Mouse (Mus musculus): ENCODE data around the gene Mcrip1.
"Not testable (repeated sequence)": the region's sequence is repeated elsewhere in the genome, so short reads cannot be mapped to it uniquely, and the experiment has no call there.

Mcrip1 gene

DNA sequence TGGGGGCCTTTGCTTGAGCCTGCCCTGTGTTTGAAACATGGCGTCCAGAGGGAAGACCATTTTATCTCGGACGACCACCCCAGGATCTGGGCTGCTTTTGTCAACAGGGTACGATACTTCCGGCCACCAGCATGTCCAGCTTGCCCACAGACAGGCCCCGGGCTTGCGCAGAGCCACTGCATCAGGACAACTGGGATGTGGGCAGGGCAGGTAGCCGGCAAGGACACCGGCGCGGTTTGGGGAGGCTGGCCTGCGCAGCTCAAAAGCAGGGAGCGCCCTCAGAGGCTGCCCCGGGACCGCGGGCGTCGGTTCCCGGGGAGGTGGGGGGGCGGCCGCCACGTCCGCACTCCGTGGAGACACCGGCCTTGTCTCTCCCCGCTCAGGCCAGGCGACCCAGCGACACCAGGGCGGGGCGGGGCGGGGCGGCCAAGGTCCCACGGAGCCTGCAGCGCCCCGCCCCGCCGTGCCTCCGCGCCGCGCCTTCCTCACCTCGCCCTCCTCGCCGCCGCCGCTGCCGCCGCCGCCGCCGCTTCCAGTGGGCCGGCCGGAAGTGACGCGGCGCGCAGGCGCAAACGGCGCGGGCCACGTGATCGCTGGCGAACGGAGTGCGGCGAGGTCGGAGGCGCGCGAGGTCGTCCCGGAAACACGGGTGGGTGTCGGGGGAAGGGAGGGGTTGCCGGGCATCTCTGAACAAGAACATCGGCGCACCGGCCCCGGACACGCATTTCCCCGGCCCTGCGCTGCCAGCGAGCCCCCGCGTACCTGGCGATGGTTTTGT lies at the start of gene Mcrip1:
Mcrip1 (minus strand) TSS at position 560 of the 778 bp plus-strand sequence.
- peak; percentile 75 for DNase-seq (ENCODE audit: low read depth, low spot score)

DNA sequence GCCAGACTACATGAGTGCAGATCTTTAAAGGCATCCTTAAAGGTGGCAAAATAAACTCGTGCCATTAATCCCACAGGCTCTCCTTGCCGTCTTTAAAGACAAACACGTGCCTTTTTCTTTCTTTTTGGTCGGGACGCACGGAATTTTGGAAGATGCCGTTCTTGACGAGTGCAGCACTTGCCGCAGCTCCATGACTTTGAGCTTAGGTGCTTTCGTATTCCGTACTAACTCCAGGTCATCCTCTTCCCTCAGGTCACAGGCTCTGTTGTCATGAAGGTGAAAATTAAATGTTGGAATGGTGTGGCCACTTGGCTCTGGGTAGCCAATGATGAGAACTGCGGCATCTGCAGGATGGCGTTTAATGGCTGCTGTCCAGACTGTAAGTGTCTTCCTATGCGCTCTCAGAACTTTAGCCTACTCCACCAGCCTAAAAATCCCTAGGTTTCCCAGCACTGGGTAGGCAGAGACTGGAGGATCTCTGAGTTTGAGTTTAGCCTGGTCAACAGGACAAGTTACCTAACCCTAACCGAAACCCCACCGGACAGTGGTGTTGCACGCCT lies 49.5 kb upstream of the Mcrip1 start:
- DNase-seq (ENCODE audit: low read depth, low spot score): no peak

DNA sequence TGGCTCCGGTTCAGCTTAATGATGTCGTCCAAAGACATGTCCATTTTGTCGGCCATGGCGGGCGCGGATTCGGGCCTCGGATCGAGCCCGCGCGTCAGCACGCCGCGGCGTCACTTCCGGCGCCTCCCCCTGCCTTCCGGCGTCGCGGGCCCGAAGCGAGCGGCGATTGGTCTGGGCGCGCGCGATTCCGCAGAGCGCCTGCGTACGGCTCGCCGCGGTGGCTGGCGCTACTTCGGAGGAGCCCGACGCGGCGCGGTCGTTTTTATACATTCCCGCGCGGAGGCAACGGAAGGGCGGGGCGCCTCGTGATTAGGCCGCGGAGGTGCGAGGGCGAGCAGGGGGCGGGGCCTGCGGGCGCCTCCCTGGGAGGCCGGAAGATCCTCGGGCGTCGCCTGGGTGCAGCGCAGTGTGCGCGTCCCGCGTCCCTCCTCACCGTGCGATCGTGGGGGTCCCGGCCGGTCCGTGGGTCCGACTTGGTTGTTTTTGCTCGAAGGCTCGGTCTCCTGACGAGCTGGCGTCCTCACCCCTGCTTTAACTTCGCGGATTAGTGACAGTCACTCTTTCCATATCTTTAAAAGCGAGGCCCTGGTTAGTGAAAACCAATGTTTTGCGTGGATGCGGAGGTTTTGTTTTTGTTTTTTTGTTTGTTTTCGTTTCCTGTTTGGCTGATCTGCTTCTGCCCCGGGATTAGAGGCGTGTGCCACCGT lies 48.9 kb upstream of the Mcrip1 start, which contains the start of the genes Alyref and Anapc11:
Alyref (minus strand) TSS at position 83 of the 707 bp plus-strand sequence.
Anapc11 (plus strand) TSS at position 139 of the 707 bp plus-strand sequence.
- DNase-seq (ENCODE audit: low read depth, low spot score): peak; percentile 83

DNA sequence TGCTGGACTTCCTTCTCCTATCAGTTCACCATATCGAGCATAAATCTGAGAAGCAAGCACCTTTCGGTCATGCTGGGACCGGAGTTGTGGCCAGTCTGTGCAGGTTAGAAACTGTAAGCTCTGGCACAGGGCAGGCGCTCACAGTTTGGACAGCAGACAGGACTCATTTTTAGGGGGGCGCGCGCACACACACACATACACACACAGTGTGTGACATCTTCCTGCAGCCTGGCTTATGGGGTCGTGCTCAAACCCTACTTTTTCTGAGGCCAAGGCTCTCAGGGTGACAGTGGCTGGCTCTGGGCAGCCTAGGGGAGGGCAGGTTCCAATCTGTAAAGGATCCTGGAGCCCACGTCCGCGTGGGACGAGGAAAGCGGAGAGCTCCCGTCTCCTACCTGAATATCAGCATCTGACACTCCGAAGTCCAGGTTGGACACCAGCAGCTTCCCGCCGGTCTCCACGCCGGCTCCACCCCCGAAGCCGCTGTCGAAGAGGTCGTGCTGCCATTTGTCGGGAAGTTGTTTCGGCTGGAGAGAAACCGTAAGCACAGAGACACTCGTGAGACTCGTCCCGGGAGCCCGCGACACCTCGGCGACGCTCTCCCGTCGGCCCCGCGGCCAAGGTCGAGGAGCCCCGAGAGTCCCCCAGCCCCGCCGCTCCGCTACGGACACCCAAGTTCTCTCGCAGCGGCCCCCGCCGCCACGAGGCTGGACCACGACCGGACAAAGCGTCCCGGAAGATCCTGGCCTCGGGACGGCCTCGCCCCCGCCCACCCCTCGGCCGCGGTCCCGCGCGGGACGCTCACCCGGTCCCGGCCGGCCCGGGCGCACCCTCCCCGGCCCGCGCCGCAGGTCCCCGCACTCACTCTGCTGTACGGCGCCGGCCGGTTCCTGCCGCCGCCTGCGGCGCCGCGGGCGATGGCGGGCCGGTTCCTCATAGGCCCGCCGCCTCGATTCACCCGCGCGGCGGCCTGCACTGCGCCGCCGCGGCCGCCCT lies 48.0 kb upstream of the Mcrip1 start:
- no peak for DNase-seq (ENCODE audit: low read depth, low spot score)

DNA sequence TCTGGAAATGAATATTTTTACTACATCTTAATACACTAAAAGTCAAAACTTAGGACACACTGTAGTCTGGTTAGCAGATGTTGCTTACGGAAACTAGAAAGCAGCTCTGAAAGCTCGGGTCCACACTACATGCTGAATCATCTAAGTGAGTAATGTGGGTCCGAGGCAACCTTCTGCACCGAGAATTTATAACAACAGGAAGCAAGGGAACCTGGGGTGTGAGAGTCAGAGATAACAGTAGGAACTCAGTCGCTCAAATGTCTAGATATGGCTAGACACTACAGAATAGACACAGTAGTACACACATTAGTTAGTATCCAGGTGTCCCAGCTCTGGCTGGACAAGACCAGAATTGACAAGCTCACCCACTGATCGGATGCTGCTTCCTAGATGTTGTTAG lies 39.0 kb upstream of the Mcrip1 start:
- DNase-seq (ENCODE audit: low read depth, low spot score): no peak

DNA sequence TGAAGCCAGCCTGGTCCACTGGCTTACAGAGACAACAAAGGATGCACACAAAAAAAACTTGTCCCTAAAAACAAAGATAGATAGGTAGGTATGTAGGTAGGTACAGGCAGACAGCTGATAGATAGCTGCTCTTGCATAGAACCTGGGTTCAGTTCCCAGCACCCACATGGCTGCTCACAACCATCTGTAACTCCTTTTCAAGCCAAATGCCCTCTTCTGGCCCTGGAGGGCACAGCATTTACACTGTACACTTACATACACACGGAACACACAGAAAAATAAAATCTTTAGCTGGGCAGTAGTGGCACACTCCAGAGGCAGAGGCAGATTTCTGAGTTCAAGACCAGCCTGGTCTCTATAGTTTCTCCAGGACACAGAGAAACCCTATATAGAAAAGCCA lies 34.4 kb upstream of the Mcrip1 start:
- no peak for DNase-seq (ENCODE audit: low read depth, low spot score)

DNA sequence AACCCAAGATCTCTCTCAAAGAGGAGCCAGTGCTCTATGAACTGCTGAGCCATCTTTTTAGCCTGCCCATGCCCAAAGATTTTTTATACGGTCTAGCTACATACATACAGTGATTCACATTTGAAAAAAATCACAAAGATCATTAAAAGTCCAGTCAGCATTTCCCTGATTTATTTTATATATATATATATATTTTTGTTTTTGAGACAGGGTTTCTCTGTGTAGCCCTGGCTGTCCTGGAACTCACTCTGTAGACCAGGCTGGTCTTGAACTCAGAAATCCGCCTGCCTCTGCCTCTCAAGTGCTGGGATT lies 33.4 kb upstream of the Mcrip1 start:
- not testable (repeated sequence) for DNase-seq (ENCODE audit: low read depth, low spot score)

DNA sequence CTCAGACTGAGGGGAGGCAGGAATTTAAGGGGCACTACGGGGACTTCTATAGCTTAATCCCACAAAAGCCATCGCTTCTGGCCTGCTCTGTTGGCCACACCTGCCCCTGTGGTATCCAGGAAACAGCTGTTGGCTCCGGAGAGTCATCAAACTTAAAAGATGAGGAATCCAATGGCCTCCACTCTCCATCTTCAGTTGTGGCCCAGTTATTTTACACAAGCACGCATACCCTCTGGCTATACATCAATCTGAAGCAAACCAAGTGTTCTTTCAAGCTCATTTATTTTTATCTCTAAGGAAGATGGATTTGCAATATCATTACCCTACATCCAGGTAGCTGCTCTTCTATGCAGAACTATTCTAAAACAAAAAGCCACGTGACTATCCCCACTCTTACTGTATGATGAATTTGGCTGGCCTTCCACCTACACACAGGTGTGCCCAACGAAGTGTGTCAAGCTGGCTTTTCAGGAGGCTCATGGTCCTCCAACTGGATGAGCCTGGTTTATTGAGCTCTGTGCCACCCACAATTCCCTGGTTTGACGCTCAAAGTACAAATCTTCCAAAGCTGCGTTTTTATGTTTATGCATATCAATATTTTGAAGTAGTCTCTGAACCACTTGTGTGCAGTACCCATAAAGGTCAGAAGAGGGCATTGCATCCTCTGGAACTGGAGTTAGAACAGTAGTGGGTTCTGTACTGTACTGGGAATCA lies 32.9 kb upstream of the Mcrip1 start:
- DNase-seq (ENCODE audit: low read depth, low spot score): no peak

DNA sequence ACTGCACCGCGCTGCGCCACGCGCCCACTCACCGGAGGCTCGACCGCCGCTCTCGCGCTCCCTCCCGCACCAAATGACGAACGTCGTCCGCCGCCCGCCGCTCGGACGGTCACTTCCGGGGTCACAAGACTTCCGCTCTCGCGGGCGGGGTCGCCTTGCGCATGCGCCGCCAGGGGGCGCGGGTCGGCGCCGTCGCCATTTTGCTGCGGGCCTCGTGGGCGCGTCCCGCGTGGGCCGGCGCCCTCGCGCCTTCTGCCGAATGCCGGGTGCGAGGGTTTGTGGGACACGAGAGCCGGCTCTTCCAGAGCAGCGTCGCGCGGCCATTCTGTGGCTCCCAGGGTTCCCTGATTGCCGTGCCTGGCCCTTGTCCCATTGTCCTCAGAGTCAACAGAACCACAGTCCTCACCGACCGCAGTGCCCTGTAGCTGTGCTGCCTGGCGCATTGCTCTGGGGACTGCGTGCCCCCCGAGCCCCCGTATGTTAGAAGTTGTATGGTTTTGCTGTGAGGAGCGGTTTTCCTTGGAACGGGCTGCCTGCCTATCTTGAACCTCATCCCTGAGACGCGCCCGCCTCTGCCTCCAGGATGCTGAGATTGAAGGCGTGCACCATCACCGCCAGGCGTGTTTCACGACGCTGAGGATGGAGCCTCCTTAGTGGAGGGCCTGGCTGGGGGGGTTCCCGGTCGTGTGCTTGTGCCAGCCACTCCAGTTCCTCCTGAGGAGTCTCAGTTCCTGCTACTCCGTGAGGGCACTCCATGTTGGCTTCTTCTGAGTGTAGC lies 32.2 kb upstream of the Mcrip1 start, which contains the start of gene Arhgdia:
Arhgdia (minus strand) TSS at position 135 of the 778 bp plus-strand sequence.
- peak; percentile 74 for DNase-seq (ENCODE audit: low read depth, low spot score)

DNA sequence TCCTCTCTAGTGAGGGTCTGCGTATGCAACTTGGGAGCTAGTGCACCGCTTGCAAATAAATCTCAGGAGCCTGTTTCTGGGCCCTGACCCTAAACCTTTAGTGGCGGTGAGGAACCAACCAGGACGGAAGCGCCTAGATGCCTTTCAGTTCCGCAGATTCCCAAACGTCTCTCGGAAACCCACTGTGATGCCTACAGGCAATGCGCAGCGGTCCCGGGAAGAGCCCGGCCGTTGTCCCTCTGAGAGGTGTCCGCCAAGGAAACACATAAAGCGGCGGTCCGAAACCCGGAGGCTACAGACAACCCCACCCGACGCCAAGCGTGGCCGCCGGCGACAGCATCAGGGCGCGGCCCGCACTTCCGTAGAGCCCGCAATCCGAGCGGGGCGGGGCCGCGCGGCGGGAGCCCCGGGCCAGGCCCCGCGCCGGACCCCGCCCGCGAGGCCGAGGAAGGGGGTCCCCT lies 31.4 kb upstream of the Mcrip1 start:
- DNase-seq (ENCODE audit: low read depth, low spot score): no peak

DNA sequence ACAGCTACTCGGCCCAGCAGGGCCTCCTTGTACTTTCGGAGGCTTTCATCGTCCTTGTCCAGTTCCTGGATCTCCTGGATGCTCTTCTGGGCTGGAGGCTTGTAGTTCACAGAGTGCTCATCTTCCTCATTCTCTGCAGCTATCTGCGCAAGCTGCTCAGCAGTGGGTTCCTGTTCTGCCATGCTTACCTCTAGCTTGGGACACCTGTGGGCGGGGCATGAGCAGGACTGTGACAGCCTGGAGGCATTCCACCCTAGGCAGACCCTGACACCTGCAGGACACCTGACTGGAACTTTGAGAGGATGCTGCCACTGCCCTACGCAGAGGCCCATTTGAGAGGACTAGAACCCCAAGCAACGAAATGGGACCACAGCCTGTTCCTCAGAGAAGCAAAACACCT lies 30.7 kb upstream of the Mcrip1 start:
- no peak for DNase-seq (ENCODE audit: low read depth, low spot score)

DNA sequence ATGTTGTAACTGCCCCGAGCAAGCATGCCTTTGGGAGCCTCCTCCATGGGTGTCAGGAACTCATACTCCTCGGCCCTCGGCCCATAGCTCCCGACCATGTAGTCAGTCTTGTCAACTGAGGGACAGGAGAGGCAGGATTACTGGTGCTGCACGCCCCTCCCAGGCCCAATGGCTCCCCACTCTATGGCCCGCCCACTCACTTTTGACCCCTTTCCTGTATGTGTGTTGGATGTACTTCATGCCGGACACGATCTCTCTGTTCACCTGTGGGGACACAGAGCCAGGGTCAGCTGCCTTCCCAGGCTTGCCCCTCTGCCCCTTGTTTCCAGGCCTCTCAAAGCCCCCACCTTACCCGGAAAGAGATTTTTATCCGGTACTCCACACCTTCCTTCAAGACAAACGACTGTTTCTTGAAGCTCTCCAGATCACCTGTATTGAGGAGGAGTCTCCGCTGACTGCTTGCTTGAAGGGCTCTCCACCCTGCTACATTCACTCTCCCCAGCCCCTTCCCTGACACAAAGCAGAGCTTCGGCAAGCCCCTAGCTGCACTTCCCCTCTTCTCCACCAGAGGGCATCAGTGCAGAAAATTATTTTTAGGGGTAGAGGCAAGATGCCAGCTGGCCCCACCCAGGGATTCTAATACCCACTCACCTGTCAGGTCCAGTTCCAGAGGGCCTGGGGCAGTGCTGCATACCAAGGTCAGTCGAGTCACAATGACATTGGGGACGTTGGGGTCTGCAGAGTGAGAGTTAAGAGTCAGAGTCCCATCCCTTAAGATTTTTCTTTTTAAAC lies 30.0 kb upstream of the Mcrip1 start:
- DNase-seq (ENCODE audit: low read depth, low spot score): no peak

DNA sequence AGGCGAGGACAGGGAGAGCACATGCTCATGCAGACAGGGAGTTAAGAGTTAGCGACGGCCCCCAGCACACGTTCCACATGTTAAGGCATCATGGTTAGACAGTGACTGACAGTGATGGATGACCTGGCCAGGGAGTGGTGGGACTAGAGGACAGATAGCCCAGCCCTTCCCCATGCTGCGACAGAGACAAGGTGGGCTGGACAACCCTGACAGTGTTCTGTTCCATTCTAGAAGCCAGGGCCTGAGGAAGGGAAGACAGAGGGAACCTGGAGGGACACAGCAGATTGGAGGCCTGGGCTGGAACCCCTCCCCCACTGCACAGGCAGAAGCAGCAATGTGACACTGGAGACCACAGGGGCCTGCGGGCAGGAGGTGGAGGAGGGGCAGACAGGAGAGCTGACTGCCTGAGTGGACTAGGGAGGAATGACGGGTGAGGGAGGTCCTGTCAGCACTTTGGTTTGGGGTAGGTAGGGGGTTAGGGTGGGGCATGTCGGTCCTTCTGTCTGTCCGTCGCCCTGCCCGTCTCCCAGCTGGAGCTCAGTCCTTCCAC lies 29.2 kb upstream of the Mcrip1 start:
- DNase-seq (ENCODE audit: low read depth, low spot score): no peak

DNA sequence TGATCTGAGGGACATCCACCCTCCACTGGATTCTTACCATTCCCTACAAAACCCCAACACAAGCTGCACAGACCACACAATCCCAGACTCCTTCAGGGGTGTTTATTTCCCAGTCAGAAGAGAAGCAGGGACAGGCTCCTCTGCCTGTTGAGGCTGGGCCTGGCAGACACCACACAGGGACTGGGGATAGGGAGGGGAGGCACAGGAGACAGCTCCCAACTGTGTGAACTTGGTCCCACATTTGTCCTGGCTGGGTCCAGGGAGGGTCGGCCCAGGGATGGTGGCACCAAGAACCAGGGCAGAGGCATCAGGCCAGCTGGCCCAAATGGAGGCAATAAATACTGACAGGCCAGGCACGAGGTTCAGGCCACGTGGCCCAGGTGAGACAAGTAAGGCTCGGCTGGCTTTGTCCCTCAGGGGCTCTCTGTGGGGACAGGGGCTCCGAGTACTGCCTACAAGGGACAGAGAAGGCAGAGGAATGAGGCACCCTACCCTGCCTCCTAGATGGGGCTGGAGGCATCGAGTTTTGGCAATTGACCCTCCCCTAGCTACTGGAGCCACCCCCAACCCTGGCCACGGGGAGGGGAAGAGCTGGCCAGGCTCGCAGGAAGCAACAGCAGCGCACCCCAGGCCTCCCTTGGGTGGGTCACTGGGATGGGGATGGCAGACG lies 28.6 kb upstream of the Mcrip1 start:
- DNase-seq (ENCODE audit: low read depth, low spot score): no peak

DNA sequence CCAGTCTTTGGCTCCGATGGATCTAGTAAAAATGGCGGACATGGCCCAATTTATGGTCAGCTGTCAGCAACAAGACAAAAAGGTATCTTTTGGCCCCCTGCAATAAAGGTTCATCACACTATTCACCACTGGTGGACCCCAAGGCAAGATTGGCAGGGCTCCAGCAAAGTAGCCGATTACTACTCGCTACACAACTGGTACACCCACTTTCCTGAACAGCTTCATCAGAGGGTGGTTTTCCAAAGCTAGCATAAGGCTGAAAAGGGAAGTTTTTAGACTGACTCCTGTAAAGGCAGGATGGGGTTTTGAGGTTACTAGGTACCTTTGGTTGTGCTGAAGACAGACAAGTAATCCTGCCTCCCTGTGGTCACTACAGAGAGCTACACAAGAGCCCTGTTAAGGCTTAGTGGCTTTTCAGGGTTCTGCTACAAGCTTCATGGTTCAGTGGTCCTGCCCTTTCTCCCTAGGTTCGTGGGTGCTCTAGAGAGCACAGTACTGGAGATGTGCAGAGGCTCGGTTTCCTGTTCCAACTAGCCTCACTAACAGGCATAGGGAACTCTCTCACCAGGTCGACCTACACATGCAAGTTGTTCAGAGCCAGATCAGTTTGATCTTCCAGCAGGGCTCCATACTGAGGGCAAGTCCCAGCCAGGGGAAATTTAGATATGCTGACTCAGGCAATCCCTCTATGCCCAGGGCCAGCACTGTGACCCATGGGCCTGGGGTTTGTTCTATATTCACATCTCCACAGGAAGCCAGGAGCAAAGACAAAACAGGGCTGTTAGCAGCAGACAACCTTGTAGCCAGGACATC lies 27.9 kb upstream of the Mcrip1 start:
- DNase-seq (ENCODE audit: low read depth, low spot score): no peak

DNA sequence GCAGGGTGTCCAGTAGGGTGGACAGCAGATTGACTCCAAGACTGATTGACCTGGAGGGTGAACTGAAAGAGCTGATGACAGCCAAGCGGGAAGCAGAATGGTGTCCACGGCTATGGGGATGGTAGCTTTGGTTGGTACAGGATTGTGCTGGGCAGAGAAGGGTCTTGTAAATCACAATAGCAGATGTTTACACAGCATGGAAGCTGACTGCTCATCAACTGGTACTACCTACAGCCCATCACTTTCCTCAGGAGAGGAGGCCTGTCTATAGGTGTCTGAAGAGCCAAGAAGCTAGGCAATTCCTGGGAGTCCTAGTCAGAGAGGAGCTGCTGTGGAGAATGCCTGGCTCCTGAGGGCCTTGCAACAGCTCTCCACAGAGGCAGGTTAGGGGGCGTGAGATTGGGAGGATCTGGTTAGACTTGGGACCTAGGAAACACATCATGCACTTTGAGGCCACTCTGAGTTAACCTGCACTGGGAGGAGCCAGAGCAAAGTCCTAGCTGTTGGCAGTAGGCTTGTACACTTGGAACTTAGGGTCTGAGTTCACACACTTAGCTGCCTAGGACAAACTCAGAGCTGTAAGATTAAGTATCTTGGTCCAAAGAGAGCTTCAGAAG lies 26.9 kb upstream of the Mcrip1 start:
- no peak for DNase-seq (ENCODE audit: low read depth, low spot score)

DNA sequence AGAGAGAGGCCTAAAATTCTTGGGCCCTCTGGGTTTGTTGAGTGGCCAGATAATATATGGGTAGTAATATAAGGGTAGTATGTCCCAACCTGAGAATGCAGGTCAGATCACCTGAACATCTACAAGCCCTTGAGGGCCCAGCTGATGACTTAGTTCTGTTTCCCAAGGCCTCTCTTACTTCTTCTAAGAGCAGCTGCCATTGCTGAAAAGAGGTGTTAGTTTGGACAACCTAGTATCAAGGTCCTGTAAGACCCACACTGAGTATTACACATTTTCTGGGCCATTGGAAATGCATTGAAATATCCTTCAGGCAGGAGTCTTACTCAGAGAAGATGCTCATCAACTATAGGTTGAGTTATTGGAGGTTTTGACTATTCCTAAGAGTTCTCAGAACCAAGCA lies 26.4 kb upstream of the Mcrip1 start:
- DNase-seq (ENCODE audit: low read depth, low spot score): no peak

Data from retina, adult 2 months (tissue).